Mouse (Mus musculus) stomach, postnatal 0 days (tissue): ENCODE measurements at regions not wholly inside any gene's neighbourhood (a gene's known extent, or its start where the extent isn't known, plus 50 kb on each side); places are given as distances from the start of the nearest gene placed in this dataset.

Experiments
- CTCF ChIP-seq: IDR thresholded peaks from 2 replicates; pipeline ENCODE4 v1.5.1; 2016; ENCODE audit warnings: antibody characterized with exemption, low read depth, mild to moderate bottlenecking, moderate library complexity
- EP300 ChIP-seq: optimal IDR thresholded peaks from 2 replicates; pipeline ENCODE3; 2016; ENCODE audit warnings: antibody characterized with exemption

- TF ChIP-seq CTCF (no peak), EP300 (no peak)
Observed at GRCm38 (mm10) chr6:18764536-18764935, 83.8 kb upstream of the Lsm8 start.
